Mouse (Mus musculus) stomach, postnatal 0 days (tissue): ENCODE data around the gene Macrod1. TPM values are rescaled to one million over a fixed set of nuclear protein-coding genes. Genes with fewer than 3 reads are reported as not detected.

Source experiments
- ATAC-seq: fragments of 200-750 bp; cut with Nextera tagmentation; 2 replicates; pipeline ENCODE4 v1.8.0; 2017; ENCODE audit not compliant: low FRiP score, low TSS enrichment
- DNase-seq: peaks from one replicate; pipeline ENCODE4 v3.0.0-alpha.2; 2016; ENCODE audit warnings: low spot score
- H3K27ac ChIP-seq: fragments of 300-500 bp; sonication (generic); replicated peaks from 2 replicates; pipeline ENCODE4 v1.5.1; 2014; ENCODE audit warnings: mild to moderate bottlenecking, control low read depth
- H3K27me3 ChIP-seq: fragments of 300-500 bp; sonication (generic); 2 replicates; pipeline ENCODE4 v1.6.1; 2014; ENCODE audit warnings: low read length; ENCODE audit not compliant: control insufficient read depth, insufficient read depth
- H3K36me3 ChIP-seq: fragments of 300-500 bp; sonication (generic); 2 replicates; pipeline ENCODE4 v1.6.1; 2014; ENCODE audit warnings: low read length, mixed read lengths; ENCODE audit not compliant: control insufficient read depth, insufficient read depth
- H3K4me1 ChIP-seq: fragments of 300-500 bp; sonication (generic); replicated peaks from 2 replicates; pipeline ENCODE4 v1.6.1; 2014; ENCODE audit warnings: antibody characterized with exemption; ENCODE audit not compliant: control insufficient read depth, insufficient read depth
- H3K4me2 ChIP-seq: fragments of 300-500 bp; sonication (generic); replicated peaks from 2 replicates; pipeline ENCODE4 v1.6.1; 2014; ENCODE audit warnings: low read depth, mild to moderate bottlenecking, control low read depth, moderate library complexity
- H3K4me3 ChIP-seq: fragments of 300-500 bp; sonication (generic); 2 replicates; pipeline ENCODE4 v1.5.1; 2014; ENCODE audit warnings: low read depth, low read length, control low read depth
- H3K9ac ChIP-seq: fragments of 300-500 bp; sonication (generic); 2 replicates; pipeline ENCODE4 v1.6.1; 2014; ENCODE audit warnings: mild to moderate bottlenecking, low read length, control low read depth, mixed read lengths
- H3K9me3 ChIP-seq: fragments of 300-500 bp; sonication (generic); 2 replicates; pipeline ENCODE4 v1.6.1; 2016; ENCODE audit warnings: low read length; ENCODE audit not compliant: control insufficient read depth
- CTCF ChIP-seq: IDR thresholded peaks from 2 replicates; pipeline ENCODE4 v1.5.1; 2016; ENCODE audit warnings: antibody characterized with exemption, low read depth, mild to moderate bottlenecking, moderate library complexity
- EP300 ChIP-seq: optimal IDR thresholded peaks from 2 replicates; pipeline ENCODE3; 2016; ENCODE audit warnings: antibody characterized with exemption
- WGBS: fragments of 180-500 bp; shearing (Covaris S2); extraction: QIAGEN DNeasy Blood & Tissue Kit; methylation state at CpG from one replicate; pipeline ENCODE4 v1.1.7; 2014; 5-methylcytosine and 5-hydroxymethylcytosine counted together
- polyA plus RNA-seq: library from polyadenylated mRNA; unstranded; fragments of >200 nt; fragmentation: Nextera tagmentation; extraction: Ambion mirVana; gene quantifications from 2 replicates; pipeline ENCODE4 v1.2.1, GENCODE M21; 2015

The Macrod1 gene
- polyA plus RNA-seq, 1 experiment from 2014 or later = 16.8 TPM

GRCm38 (mm10) chr19:7214484-7214883 lies 157.9 kb downstream of the Macrod1 start:
- Histone ChIP-seq H3K4me1 (0 out of 2 replicates have a peak, but pooled peaks cover 3% of the 10 kb centered on the region), H3K9ac (no peak overlapping the region), H3K4me2 (no peak overlapping the region), H3K27me3 (no peaks in the 10 kb centered on the region), H3K27ac (no peak overlapping the region), H3K36me3 (peaks cover 5% of the 10 kb centered on the region; the same call in 1 of the 2 replicates), H3K4me3 (no peak overlapping the region), H3K9me3 (no peaks in the 10 kb centered on the region)
- ATAC-seq (no peak), DNase-seq (no peak)
- WGBS = 66% methylated on average over 5 of the region's 5 CpGs
- TF ChIP-seq EP300 = no peak
- no peak for TF ChIP-seq CTCF

- TF ChIP-seq EP300 = no peak
- 0 out of 2 replicates have a peak, but pooled peaks have one; percentile 7 for TF ChIP-seq CTCF
- Histone ChIP-seq H3K36me3 (peaks cover 5% of the 10 kb centered on the region; the same call in 1 of the 2 replicates), H3K4me1 (0 out of 2 replicates have a peak, but pooled peaks cover 3% of the 10 kb centered on the region), H3K4me2 (peak within 1 kb of the TSS; percentile 66), H3K9ac (peak within 1 kb of the TSS; percentile 90), H3K27me3 (no peaks in the 10 kb centered on the region), H3K27ac (peak within 1 kb of the TSS; percentile 92), H3K4me3 (peak within 1 kb of the TSS; percentile 87), H3K9me3 (no peaks in the 10 kb centered on the region)
- WGBS = under 1% methylated on average over 50 of the region's 50 CpGs
- ATAC-seq (peak; percentile 97), DNase-seq (peak; percentile 98)
Measured at GRCm38 (mm10) chr19:7217162-7217925, 160.7 kb downstream of the Macrod1 start, which contains the start of gene Cox8a. Gene Cox8a (minus strand): TSS chr19:7217616.

DNA sequence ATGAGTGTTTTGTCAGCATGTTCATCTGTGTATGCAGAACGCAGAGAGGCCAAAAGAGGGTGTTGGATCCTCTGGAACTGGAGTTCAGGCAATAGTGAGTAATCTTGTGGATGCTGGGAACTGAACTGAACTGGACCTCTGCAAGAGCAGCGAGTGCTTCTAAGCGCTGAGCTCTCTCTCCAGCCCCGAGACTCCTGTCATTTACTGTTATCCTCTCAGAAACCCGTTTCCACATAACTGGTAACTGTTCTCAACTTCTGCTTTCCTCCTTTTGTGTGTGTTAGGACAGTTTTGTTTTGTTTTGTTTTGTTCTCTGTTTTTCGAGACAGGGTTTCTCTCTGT lies 161.3 kb downstream of the Macrod1 start:
- DNase-seq = no peak
- Histone ChIP-seq H3K27ac (no peak overlapping the region), H3K4me3 (peak overlapping the region; percentile 87; the same call in 1 of the 2 replicates), H3K4me2 (peak overlapping the region; percentile 66), H3K9ac (no peak overlapping the region), H3K4me1 (0 out of 2 replicates have a peak, but pooled peaks cover 3% of the 10 kb centered on the region), H3K36me3 (peaks cover 5% of the 10 kb centered on the region; the same call in 1 of the 2 replicates), H3K27me3 (no peaks in the 10 kb centered on the region), H3K9me3 (no peaks in the 10 kb centered on the region)
- 7% methylated on average over 6 of the region's 6 CpGs for WGBS
- no peak for ATAC-seq
- no peak for TF ChIP-seq CTCF
- TF ChIP-seq EP300 = no peak

GRCm38 (mm10) chr19:7218753-7219152 lies 162.1 kb downstream of the Macrod1 start:
- ATAC-seq (no peak), DNase-seq (no peak)
- H3K4me1 ChIP-seq = 0 out of 2 replicates have a peak, but pooled peaks cover 3% of the 10 kb centered on the region
- H3K4me3 ChIP-seq = no peak overlapping the region
- no peaks in the 10 kb centered on the region for H3K27me3 ChIP-seq
- no peak overlapping the region for H3K4me2 ChIP-seq
- 95% methylated on average over 5 of the region's 5 CpGs for WGBS
- H3K9me3 ChIP-seq = no peaks in the 10 kb centered on the region
- TF ChIP-seq CTCF (no peak), EP300 (no peak)
- no peak overlapping the region for H3K9ac ChIP-seq
- no peak overlapping the region for H3K27ac ChIP-seq
- peaks cover 5% of the 10 kb centered on the region; the same call in 1 of the 2 replicates for H3K36me3 ChIP-seq

DNA sequence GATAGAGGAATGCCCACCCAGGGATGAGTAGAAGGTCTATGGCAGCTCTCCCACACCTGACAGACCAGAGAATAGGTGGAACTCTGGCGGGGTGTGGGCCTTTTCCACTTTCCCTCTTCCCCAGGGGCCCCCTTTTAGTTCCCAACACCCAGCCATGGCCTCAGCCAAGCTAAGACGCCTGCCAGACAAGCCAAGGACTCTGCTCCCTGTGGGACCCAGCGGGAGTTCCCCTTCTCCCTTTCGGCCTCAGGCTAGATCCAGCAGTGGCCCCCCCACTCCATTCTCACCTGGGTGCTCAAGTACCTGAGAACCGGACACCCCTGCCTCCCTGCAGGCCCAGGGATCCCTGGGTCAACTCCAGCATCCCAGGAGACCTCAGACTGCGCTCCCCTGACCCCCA lies 165.6 kb downstream of the Macrod1 start:
- Histone ChIP-seq H3K4me3 (no peak overlapping the region), H3K4me2 (no peak overlapping the region), H3K9ac (no peak overlapping the region), H3K27me3 (no peaks in the 10 kb centered on the region), H3K9me3 (no peaks in the 10 kb centered on the region), H3K27ac (no peak overlapping the region), H3K4me1 (no peaks in the 10 kb centered on the region), H3K36me3 (peaks cover 4% of the 10 kb centered on the region; the same call in 1 of the 2 replicates)
- no peak for DNase-seq
- TF ChIP-seq EP300 (no peak), CTCF (no peak)
- WGBS = 85% methylated on average over 6 of the region's 6 CpGs
- ATAC-seq = no peak

DNA sequence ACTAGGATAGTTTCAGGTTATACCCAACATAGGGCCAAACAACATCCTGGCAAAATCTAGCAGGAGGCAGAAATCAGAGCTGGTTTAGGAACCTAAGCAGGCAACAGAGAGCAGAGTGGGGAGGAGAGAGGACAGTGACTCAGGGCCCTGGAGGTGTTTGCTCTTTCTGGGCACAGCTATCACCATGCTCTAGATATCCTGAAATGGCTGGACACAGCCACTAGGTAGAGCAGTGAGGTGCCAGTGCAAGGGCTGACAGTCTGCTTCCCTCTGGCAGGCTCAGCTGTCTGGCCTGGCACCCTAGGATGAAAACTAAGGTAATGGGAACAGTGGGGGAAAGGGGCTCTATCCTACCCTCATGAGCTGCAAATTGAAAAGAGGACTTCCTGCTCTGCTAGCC lies 166.9 kb downstream of the Macrod1 start:
- Histone ChIP-seq H3K27me3 (no peaks in the 10 kb centered on the region), H3K36me3 (peaks cover 7% of the 10 kb centered on the region; the same call in 1 of the 2 replicates)
- TF ChIP-seq CTCF = peak; percentile 52
- no peak for TF ChIP-seq EP300

More for the DNA sequence above, 166.9 kb downstream of the Macrod1 start:
- DNase-seq = peak; percentile 45
- Histone ChIP-seq H3K27ac (no peak overlapping the region), H3K4me2 (no peak overlapping the region), H3K9ac (peak overlapping the region; percentile 18; the same call in 1 of the 2 replicates), H3K9me3 (no peaks in the 10 kb centered on the region), H3K4me3 (no peak overlapping the region), H3K4me1 (no peaks in the 10 kb centered on the region)
- ATAC-seq = peak; percentile 47
